ENCODE assay signal across 8 mouse cellular contexts in genomic region chr9:120586546-120586945, GRCm38 (mm10). TPM values are rescaled to one million over a fixed set of nuclear protein-coding genes. Genes with fewer than 3 reads are reported as not detected.
DNase-seq lines count a peak whose midpoint lies in the region; ATAC-seq and TF ChIP-seq lines count a peak whose summit lies in the region.

No protein-coding gene starts in this region.

- ATAC-seq in hindbrain, embryonic 13.5 days (ENCODE audit: low FRiP score) = no peak

- no peak for TF ChIP-seq POLR2A in cerebellum, adult 2 months (IDR thresholded peaks at IDR 0.05; ENCODE audit: borderline replicate concordance, insufficient read depth, low read length)

- H3K9ac ChIP-seq in hindbrain, embryonic 13.5 days = no peak overlapping the region

- no peaks in the 10 kb centered on the region for H3K9me3 ChIP-seq in hindbrain, embryonic 10.5 days
- no peaks in the 10 kb centered on the region for H3K9me3 ChIP-seq in hindbrain, embryonic 13.5 days
- H3K9me3 ChIP-seq in E14TG2a.4 (ENCODE audit: low read length) = no peaks in the 10 kb centered on the region

- no peak overlapping the region for H3K4me3 ChIP-seq in hindbrain, embryonic 10.5 days
- no peak overlapping the region for H3K4me3 ChIP-seq in hindbrain, embryonic 13.5 days
- H3K4me3 ChIP-seq in E14TG2a.4 (replicated peaks; ENCODE audit: low read length) = no peak overlapping the region
- no peak overlapping the region for H3K4me3 ChIP-seq in cerebellum, adult 2 months (replicated peaks; ENCODE audit: insufficient read depth, low read depth, low read length)

- peaks cover 18% of the 10 kb centered on the region for H3K4me1 ChIP-seq in hindbrain, embryonic 10.5 days (replicated peaks)
- H3K4me1 ChIP-seq in hindbrain, embryonic 13.5 days (replicated peaks) = peaks cover 14% of the 10 kb centered on the region
- peaks cover 19% of the 10 kb centered on the region for H3K4me1 ChIP-seq in E14TG2a.4 (replicated peaks; ENCODE audit: low read depth, low read length)
- 0 out of 2 replicates have a peak, but pooled peaks cover 3% of the 10 kb centered on the region for H3K4me1 ChIP-seq in cerebellum, adult 2 months (ENCODE audit: control insufficient read depth, insufficient read depth, low read length)

- no peak overlapping the region for H3K27ac ChIP-seq in hindbrain, embryonic 10.5 days
- no peak overlapping the region for H3K27ac ChIP-seq in hindbrain, embryonic 13.5 days
- H3K27ac ChIP-seq in cerebellum, adult 2 months (ENCODE audit: insufficient read depth, low read length) = no peak overlapping the region

- no peaks in the 10 kb centered on the region for H3K36me3 ChIP-seq in hindbrain, embryonic 10.5 days
- H3K36me3 ChIP-seq in hindbrain, embryonic 13.5 days = no peaks in the 10 kb centered on the region
- no peaks in the 10 kb centered on the region for H3K36me3 ChIP-seq in E14TG2a.4 (ENCODE audit: insufficient read depth, low read length)

- DNase-seq in hindbrain, embryonic 10.5 days (ENCODE audit: low spot score) = peak; percentile 83
- DNase-seq in cerebellum, adult 2 months = peak; percentile 43 to 65
- DNase-seq in gastrocnemius, postnatal 10 days = peak; percentile 83
- DNase-seq in layer of hippocampus, adult 9-11 months = peak; percentile 71
- peak; percentile 86 for DNase-seq in mesoderm, embryonic 11.5 days (ENCODE audit: low read depth, low spot score)
- peak; percentile 89 for DNase-seq in testis, postnatal 10 days (ENCODE audit: low spot score)

- 0 out of 2 replicates have a peak, but pooled peaks cover 2% of the 10 kb centered on the region for H3K27me3 ChIP-seq in hindbrain, embryonic 10.5 days (ENCODE audit: insufficient read depth, poor library complexity, severe bottlenecking)
- 0 out of 2 replicates have a peak, but pooled peaks cover 4% of the 10 kb centered on the region for H3K27me3 ChIP-seq in hindbrain, embryonic 13.5 days
- H3K27me3 ChIP-seq in E14TG2a.4 (ENCODE audit: insufficient read depth, low read length) = 0 out of 2 replicates have a peak, but pooled peaks cover 3% of the 10 kb centered on the region
- no peaks in the 10 kb centered on the region for H3K27me3 ChIP-seq in cerebellum, adult 2 months (ENCODE audit: control insufficient read depth, insufficient read depth, low read length)

- TF ChIP-seq CTCF in E14TG2a.4 (conservative IDR thresholded peaks at IDR 0.05; ENCODE audit: low read length) = peak; percentile 64
- peak; percentile 78 for TF ChIP-seq CTCF in cerebellum, adult 2 months (IDR thresholded peaks at IDR 0.05; ENCODE audit: borderline replicate concordance, insufficient read depth, low read depth, low read length)

- 20% methylated on average over 3 of the region's 3 CpGs for WGBS in hindbrain, embryonic 10.5 days
- 18% methylated on average over 3 of the region's 3 CpGs for WGBS in hindbrain, embryonic 13.5 days
- WGBS in cerebellum, adult 2 months = 5% methylated on average over 3 of the region's 3 CpGs

- H3K4me2 ChIP-seq in hindbrain, embryonic 13.5 days = no peak overlapping the region

RNA-seq across cellular contexts. Expression of gene Rpl14, which starts 15.3 kb away (rescaled TPM):
- 673 and 781 TPM in 2 replicates for polyA plus RNA-seq in hindbrain, embryonic 10.5 days (2016; fragmentation: Nextera tagmentation; extraction: Ambion mirVana)
- 481 and 484 TPM in 2 replicates for polyA plus RNA-seq in hindbrain, embryonic 13.5 days (2015; fragmentation: Nextera tagmentation; extraction: Ambion mirVana)
- 327 and 353 TPM in 2 replicates for polyA plus RNA-seq in cerebellum, adult 2 months (2012; rRNA removed)
- 100 to 1,000 TPM; 538 to 546 TPM for total RNA-seq in gastrocnemius, postnatal 10 days (2021)

RNA-seq across cellular contexts. Expression of gene Entpd3, which starts 46.9 kb away (rescaled TPM):
- 0.25 and 0.41 TPM in 2 replicates for polyA plus RNA-seq in hindbrain, embryonic 10.5 days (2016; fragmentation: Nextera tagmentation; extraction: Ambion mirVana)
- polyA plus RNA-seq in hindbrain, embryonic 13.5 days (2015; fragmentation: Nextera tagmentation; extraction: Ambion mirVana) = 1.2 and 1.6 TPM in 2 replicates
- polyA plus RNA-seq in cerebellum, adult 2 months (2012; rRNA removed) = 10.9 and 13.9 TPM in 2 replicates
- total RNA-seq in gastrocnemius, postnatal 10 days (2021) = 1 to 10 TPM in 1 of 2 experiments, not detected in 1; 1.7 TPM
